Mouse (Mus musculus): Measurements from ENCODE around the gene Gcgr.
"Not testable (repeated sequence)": the region's sequence is repeated elsewhere in the genome, so short reads cannot be mapped to it uniquely, and the experiment has no call there.

Gene Gcgr

DNA sequence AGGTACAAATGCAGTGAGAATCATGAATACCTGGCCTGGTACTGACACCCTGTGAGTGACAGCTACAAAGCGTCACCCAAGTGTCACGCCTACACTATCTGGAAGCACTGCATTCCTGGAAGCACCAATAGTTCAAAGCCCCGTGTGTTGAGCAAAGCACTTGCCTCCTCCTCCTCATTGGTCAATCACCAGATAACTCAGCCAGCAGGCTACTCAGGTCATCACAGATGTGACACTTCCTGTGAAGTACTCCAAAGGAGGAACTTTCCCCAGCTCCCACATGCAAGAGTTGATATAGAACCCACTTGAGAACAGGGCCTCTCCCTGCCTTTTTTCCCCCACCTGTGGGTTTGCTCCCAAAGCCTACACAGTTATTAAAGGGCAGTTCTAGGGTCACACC lies 40.6 kb downstream of the Gcgr start:
- no peak for DNase-seq (ENCODE audit: low read depth in 2 of 2, low spot score in 2 of 2)

DNA sequence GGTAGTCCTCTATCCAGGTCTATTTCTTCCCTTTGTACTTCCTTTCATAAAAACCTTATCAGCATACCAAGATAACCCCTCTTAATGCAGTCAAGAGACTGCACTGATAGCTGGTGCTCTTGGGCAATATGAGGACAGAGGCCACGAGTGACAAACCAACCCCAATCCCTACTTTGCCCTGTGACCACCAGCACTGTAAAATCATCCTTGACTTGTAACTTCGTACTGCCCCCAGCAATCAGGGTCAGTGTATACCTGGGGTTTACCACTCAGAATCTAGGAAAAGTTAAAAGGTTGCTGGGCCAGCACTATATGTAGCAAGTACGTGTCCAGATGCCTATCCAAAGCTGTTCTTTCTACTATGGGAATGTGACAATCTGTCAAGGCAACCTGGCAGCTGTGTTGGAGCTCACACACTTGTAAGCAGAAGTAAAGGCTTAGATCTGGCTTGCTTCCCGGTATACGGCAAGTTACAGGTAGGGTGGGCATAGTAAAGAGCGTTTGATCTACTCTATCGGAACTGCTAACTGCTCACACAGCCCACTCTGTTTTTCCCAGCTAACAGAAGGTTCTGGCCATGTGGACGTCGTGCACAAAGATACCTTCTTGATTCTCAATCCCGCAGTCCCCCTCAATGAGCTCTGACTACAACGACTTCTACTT lies 41.4 kb downstream of the Gcgr start:
- no peak for DNase-seq (ENCODE audit: low read depth in 2 of 2, low spot score in 2 of 2)

DNA sequence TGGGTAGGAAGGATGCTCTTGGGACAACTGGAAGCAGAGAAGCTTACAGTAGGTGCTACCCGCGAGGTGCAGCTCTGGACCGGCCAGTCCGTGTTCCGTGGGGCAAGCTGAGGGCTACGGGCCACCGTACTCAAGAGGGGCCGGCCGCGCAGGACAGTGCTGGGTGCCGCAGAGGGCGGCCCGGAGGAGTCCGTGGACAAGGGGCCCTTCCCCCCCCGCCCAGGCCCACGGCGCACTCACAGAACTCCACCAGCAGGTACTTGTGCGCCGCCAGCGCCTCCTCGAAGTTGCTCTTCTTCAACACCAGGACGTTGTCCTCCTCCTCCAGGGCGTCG lies 41.9 kb downstream of the Gcgr start:
- DNase-seq (ENCODE audit: low read depth in 2 of 2, low spot score in 2 of 2), result no peak

DNA sequence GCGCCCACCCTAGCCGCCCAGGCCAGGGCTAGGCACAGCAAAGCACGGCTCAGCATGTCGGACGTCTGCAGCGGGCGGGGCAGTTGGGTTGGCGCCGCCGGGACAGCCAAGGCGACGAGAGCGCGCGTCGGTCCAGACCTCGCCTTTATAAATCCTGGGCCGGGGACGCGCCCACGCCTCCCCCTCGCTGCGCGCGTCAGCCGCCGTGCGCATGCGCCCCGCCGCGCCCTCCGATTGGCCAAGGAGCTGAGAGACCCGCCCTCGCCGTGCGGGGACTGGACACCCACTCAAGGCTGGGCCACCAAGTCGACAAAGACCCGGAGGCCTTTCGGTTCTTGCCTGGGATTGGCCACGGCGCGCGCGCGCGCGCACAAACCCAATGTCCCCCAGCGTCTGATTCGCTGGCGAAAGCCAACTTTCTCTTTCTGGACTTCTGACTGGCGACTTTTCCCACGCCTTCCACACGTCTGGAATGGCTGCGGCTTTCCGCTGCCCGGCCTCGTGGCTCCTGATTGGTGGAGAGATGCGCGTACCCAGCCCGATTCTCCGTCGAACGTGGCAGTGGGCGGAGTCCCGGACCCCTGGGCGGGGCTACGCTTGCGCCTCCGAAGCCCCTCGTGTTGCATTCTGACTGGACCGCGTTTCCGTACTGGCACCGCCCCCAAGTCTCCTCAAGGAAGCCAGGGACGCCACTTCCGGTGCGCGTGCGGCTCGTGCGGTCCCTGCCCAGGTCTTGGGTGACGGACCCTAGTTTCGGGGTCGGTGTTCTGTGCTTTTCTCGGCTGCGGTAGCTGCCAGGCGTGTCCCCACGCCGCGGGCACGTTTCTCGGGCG lies 42.5 kb downstream of the Gcgr start, which contains the start of gene P4hb:
Gene P4hb, minus strand, starts transcription at position 502 of the 833 bp plus-strand sequence.
- peak; percentile 97 to 98 for DNase-seq (ENCODE audit: low read depth in 2 of 2, low spot score in 2 of 2)

DNA sequence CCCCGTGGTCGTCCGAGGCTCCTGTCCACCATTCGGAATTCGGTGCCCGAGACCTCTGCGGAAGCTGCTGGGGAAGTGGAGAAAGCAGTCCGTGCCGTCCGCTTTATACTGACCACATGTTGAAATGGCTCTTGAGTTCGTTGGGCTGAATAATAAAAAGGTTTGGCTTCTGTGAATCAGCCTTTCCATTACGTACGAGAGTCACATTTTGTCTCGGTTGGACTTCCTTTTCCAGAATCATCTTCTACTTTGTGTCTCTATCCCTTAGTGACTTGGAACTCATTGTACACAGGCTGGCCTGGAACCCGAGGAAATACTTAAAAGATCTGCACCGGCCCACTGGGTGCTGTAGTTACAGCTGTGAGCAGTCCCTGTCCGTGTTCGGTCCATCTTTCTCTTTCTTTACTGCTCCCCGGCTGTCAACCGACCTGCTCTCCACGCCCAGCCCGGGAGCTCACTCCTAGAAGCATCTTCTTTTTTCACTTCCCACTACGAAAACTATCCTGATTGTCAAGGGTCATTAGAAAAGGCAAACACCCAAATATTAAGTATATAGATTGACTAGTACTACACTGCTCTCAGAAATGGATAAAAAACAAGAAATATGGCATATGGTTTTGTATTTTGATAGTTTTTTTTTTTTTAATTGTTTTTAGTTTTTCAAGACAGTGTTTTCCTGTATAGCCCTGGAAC lies 43.2 kb downstream of the Gcgr start:
- no peak for DNase-seq (ENCODE audit: low read depth in 2 of 2, low spot score in 2 of 2)

DNA sequence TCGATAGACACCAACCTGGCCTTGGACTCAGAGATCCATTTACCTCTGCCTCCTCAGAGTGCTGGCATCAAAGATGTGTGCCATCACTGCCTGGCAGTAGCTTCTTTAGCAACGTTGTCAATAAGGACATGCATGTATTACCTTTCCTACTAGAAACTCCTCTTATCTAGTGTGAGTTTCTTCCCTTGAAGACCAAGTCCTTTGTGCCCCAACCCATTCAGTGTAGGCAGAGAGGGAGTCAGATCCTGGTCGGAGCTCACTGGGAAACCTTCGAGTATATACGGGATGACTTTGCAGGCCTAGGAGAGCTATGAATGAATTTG lies 43.7 kb downstream of the Gcgr start:
- no peak for DNase-seq (ENCODE audit: low read depth in 2 of 2, low spot score in 2 of 2)

DNA sequence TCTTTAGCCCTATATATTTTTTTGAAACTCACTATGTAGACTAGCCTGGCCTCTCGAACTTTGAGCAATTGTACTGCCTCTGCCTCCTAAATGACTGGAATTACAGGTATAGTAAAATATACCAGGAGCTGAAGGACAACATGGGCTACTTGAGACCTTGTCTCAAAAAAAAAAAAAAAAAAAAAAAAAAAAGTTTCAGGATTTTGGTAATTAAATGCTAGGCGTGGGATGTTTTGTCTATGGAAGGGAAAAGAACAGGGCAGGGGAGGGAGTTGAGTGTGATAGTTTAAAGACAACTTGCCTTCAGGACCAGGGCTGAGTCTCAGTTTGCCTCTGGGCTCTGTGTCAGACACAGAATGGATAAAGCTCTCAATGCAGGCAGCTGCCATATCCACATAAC lies 44.5 kb downstream of the Gcgr start:
- DNase-seq (ENCODE audit: low read depth in 2 of 2, low spot score in 2 of 2), result no peak

DNA sequence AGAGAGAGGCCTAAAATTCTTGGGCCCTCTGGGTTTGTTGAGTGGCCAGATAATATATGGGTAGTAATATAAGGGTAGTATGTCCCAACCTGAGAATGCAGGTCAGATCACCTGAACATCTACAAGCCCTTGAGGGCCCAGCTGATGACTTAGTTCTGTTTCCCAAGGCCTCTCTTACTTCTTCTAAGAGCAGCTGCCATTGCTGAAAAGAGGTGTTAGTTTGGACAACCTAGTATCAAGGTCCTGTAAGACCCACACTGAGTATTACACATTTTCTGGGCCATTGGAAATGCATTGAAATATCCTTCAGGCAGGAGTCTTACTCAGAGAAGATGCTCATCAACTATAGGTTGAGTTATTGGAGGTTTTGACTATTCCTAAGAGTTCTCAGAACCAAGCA lies 45.4 kb downstream of the Gcgr start:
- no peak for DNase-seq (ENCODE audit: low read depth in 2 of 2, low spot score in 2 of 2)

DNA sequence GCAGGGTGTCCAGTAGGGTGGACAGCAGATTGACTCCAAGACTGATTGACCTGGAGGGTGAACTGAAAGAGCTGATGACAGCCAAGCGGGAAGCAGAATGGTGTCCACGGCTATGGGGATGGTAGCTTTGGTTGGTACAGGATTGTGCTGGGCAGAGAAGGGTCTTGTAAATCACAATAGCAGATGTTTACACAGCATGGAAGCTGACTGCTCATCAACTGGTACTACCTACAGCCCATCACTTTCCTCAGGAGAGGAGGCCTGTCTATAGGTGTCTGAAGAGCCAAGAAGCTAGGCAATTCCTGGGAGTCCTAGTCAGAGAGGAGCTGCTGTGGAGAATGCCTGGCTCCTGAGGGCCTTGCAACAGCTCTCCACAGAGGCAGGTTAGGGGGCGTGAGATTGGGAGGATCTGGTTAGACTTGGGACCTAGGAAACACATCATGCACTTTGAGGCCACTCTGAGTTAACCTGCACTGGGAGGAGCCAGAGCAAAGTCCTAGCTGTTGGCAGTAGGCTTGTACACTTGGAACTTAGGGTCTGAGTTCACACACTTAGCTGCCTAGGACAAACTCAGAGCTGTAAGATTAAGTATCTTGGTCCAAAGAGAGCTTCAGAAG lies 46.0 kb downstream of the Gcgr start:
- no peak for DNase-seq (ENCODE audit: low read depth in 2 of 2, low spot score in 2 of 2)

DNA sequence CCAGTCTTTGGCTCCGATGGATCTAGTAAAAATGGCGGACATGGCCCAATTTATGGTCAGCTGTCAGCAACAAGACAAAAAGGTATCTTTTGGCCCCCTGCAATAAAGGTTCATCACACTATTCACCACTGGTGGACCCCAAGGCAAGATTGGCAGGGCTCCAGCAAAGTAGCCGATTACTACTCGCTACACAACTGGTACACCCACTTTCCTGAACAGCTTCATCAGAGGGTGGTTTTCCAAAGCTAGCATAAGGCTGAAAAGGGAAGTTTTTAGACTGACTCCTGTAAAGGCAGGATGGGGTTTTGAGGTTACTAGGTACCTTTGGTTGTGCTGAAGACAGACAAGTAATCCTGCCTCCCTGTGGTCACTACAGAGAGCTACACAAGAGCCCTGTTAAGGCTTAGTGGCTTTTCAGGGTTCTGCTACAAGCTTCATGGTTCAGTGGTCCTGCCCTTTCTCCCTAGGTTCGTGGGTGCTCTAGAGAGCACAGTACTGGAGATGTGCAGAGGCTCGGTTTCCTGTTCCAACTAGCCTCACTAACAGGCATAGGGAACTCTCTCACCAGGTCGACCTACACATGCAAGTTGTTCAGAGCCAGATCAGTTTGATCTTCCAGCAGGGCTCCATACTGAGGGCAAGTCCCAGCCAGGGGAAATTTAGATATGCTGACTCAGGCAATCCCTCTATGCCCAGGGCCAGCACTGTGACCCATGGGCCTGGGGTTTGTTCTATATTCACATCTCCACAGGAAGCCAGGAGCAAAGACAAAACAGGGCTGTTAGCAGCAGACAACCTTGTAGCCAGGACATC lies 46.9 kb downstream of the Gcgr start:
- peak in 1 of 2 experiments; percentile 47 for DNase-seq (ENCODE audit: low read depth in 2 of 2, low spot score in 2 of 2)

DNA sequence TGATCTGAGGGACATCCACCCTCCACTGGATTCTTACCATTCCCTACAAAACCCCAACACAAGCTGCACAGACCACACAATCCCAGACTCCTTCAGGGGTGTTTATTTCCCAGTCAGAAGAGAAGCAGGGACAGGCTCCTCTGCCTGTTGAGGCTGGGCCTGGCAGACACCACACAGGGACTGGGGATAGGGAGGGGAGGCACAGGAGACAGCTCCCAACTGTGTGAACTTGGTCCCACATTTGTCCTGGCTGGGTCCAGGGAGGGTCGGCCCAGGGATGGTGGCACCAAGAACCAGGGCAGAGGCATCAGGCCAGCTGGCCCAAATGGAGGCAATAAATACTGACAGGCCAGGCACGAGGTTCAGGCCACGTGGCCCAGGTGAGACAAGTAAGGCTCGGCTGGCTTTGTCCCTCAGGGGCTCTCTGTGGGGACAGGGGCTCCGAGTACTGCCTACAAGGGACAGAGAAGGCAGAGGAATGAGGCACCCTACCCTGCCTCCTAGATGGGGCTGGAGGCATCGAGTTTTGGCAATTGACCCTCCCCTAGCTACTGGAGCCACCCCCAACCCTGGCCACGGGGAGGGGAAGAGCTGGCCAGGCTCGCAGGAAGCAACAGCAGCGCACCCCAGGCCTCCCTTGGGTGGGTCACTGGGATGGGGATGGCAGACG lies 47.7 kb downstream of the Gcgr start:
- DNase-seq (ENCODE audit: low read depth in 2 of 2, low spot score in 2 of 2), result no peak

DNA sequence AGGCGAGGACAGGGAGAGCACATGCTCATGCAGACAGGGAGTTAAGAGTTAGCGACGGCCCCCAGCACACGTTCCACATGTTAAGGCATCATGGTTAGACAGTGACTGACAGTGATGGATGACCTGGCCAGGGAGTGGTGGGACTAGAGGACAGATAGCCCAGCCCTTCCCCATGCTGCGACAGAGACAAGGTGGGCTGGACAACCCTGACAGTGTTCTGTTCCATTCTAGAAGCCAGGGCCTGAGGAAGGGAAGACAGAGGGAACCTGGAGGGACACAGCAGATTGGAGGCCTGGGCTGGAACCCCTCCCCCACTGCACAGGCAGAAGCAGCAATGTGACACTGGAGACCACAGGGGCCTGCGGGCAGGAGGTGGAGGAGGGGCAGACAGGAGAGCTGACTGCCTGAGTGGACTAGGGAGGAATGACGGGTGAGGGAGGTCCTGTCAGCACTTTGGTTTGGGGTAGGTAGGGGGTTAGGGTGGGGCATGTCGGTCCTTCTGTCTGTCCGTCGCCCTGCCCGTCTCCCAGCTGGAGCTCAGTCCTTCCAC lies 48.3 kb downstream of the Gcgr start:
- no peak for DNase-seq (ENCODE audit: low read depth in 2 of 2, low spot score in 2 of 2)

DNA sequence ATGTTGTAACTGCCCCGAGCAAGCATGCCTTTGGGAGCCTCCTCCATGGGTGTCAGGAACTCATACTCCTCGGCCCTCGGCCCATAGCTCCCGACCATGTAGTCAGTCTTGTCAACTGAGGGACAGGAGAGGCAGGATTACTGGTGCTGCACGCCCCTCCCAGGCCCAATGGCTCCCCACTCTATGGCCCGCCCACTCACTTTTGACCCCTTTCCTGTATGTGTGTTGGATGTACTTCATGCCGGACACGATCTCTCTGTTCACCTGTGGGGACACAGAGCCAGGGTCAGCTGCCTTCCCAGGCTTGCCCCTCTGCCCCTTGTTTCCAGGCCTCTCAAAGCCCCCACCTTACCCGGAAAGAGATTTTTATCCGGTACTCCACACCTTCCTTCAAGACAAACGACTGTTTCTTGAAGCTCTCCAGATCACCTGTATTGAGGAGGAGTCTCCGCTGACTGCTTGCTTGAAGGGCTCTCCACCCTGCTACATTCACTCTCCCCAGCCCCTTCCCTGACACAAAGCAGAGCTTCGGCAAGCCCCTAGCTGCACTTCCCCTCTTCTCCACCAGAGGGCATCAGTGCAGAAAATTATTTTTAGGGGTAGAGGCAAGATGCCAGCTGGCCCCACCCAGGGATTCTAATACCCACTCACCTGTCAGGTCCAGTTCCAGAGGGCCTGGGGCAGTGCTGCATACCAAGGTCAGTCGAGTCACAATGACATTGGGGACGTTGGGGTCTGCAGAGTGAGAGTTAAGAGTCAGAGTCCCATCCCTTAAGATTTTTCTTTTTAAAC lies 49.0 kb downstream of the Gcgr start:
- peak; percentile 83 to 86 for DNase-seq (ENCODE audit: low read depth in 2 of 2, low spot score in 2 of 2)

DNA sequence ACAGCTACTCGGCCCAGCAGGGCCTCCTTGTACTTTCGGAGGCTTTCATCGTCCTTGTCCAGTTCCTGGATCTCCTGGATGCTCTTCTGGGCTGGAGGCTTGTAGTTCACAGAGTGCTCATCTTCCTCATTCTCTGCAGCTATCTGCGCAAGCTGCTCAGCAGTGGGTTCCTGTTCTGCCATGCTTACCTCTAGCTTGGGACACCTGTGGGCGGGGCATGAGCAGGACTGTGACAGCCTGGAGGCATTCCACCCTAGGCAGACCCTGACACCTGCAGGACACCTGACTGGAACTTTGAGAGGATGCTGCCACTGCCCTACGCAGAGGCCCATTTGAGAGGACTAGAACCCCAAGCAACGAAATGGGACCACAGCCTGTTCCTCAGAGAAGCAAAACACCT lies 49.7 kb downstream of the Gcgr start:
- DNase-seq (ENCODE audit: low read depth in 2 of 2, low spot score in 2 of 2), result no peak

DNA sequence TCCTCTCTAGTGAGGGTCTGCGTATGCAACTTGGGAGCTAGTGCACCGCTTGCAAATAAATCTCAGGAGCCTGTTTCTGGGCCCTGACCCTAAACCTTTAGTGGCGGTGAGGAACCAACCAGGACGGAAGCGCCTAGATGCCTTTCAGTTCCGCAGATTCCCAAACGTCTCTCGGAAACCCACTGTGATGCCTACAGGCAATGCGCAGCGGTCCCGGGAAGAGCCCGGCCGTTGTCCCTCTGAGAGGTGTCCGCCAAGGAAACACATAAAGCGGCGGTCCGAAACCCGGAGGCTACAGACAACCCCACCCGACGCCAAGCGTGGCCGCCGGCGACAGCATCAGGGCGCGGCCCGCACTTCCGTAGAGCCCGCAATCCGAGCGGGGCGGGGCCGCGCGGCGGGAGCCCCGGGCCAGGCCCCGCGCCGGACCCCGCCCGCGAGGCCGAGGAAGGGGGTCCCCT lies 50.4 kb downstream of the Gcgr start:
- DNase-seq (ENCODE audit: low read depth in 2 of 2, low spot score in 2 of 2), result no peak

DNA sequence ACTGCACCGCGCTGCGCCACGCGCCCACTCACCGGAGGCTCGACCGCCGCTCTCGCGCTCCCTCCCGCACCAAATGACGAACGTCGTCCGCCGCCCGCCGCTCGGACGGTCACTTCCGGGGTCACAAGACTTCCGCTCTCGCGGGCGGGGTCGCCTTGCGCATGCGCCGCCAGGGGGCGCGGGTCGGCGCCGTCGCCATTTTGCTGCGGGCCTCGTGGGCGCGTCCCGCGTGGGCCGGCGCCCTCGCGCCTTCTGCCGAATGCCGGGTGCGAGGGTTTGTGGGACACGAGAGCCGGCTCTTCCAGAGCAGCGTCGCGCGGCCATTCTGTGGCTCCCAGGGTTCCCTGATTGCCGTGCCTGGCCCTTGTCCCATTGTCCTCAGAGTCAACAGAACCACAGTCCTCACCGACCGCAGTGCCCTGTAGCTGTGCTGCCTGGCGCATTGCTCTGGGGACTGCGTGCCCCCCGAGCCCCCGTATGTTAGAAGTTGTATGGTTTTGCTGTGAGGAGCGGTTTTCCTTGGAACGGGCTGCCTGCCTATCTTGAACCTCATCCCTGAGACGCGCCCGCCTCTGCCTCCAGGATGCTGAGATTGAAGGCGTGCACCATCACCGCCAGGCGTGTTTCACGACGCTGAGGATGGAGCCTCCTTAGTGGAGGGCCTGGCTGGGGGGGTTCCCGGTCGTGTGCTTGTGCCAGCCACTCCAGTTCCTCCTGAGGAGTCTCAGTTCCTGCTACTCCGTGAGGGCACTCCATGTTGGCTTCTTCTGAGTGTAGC lies 51.2 kb downstream of the Gcgr start, which contains the start of gene Arhgdia:
Gene Arhgdia, minus strand, starts transcription at position 135 of the 778 bp plus-strand sequence.
- DNase-seq (ENCODE audit: low read depth in 2 of 2, low spot score in 2 of 2), result peak; percentile 84

DNA sequence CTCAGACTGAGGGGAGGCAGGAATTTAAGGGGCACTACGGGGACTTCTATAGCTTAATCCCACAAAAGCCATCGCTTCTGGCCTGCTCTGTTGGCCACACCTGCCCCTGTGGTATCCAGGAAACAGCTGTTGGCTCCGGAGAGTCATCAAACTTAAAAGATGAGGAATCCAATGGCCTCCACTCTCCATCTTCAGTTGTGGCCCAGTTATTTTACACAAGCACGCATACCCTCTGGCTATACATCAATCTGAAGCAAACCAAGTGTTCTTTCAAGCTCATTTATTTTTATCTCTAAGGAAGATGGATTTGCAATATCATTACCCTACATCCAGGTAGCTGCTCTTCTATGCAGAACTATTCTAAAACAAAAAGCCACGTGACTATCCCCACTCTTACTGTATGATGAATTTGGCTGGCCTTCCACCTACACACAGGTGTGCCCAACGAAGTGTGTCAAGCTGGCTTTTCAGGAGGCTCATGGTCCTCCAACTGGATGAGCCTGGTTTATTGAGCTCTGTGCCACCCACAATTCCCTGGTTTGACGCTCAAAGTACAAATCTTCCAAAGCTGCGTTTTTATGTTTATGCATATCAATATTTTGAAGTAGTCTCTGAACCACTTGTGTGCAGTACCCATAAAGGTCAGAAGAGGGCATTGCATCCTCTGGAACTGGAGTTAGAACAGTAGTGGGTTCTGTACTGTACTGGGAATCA lies 51.9 kb downstream of the Gcgr start:
- DNase-seq (ENCODE audit: low read depth in 2 of 2, low spot score in 2 of 2), result peak; percentile 60 to 67

DNA sequence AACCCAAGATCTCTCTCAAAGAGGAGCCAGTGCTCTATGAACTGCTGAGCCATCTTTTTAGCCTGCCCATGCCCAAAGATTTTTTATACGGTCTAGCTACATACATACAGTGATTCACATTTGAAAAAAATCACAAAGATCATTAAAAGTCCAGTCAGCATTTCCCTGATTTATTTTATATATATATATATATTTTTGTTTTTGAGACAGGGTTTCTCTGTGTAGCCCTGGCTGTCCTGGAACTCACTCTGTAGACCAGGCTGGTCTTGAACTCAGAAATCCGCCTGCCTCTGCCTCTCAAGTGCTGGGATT lies 52.4 kb downstream of the Gcgr start:
- DNase-seq (ENCODE audit: low read depth in 2 of 2, low spot score in 2 of 2), result not testable (repeated sequence)

Data from CD8-positive naive resting alpha-beta T cell, adult 2 months (primary cell).